Mouse (Mus musculus) adrenal gland, adult 18-20 months (tissue): ENCODE measurements around the gene Uba1. TPM values are rescaled to one million over a fixed set of nuclear protein-coding genes. Genes with fewer than 3 reads are reported as not detected.

Experiments
- DNase-seq, 2 experiments: peaks; one replicate each; pipeline ENCODE4 v3.0.0; 2021 to 2022; ENCODE audit warnings: low spot score in 2 of 2
- long read RNA-seq, 2 experiments: library from polyadenylated mRNA; stranded (forward); transcript quantifications; one replicate each; pipeline ENCODE4 v2.0.0; 2021
- total RNA-seq, 2 experiments: library from RNA; stranded (reverse); gene quantifications; 1 replicate in 1 of 2; 2 replicates in 1 of 2; pipeline ENCODE4 v1.2.3; 2021

Uba1 gene
- total RNA-seq: 100 to 1,000 TPM; 372 to 497 TPM
- long read RNA-seq, experiment 1, full-length matches to known transcripts: 252 of 289 reads
- long read RNA-seq, experiment 1, partial matches to known transcripts: 21 of 289 reads
- long read RNA-seq, experiment 1, other reads (novel, unspliced or antisense): 16 of 289 reads
- long read RNA-seq, experiment 2, full-length matches to known transcripts: 392 of 510 reads
- long read RNA-seq, experiment 2, partial matches to known transcripts: 97 of 510 reads
- long read RNA-seq, experiment 2, other reads (novel, unspliced or antisense): 21 of 510 reads

DNA sequence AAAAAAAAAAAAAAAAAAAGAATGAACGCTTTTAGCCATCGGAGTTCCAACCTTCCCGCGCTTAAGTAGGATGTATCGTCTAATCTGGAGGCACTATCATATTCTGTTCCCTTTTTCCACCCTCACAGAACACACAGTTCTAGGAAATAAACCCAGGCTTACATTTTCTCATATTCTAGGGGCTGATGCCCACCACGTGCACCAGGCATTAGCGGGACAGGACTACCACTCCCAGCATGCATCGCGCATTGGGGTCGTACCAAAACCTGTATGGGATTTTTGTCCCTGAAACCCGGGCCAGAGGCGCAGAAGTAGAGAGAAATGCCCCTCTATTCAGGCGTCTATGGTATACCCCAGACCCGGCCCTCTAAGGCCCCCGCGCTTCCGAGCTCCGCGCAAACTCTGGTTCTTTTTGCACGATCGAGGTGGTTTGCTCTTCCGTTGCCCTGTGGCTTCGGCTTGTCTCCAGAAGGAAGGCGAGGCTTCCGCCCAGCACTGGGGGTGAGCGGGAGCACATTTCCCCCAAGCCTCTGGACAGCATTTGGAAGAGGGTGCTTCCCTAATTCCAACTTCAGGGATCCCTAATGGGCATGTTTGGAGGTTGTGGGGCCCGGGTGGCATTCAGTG, at the start of gene Uba1:
Gene Uba1, plus strand, starts transcription at position 301 of the 627 bp plus-strand sequence.
- DNase-seq: peak; percentile 45

GRCm38 (mm10) chrX:20608500-20608899, 49.6 kb upstream of the Uba1 start:
- no peak for DNase-seq

DNA sequence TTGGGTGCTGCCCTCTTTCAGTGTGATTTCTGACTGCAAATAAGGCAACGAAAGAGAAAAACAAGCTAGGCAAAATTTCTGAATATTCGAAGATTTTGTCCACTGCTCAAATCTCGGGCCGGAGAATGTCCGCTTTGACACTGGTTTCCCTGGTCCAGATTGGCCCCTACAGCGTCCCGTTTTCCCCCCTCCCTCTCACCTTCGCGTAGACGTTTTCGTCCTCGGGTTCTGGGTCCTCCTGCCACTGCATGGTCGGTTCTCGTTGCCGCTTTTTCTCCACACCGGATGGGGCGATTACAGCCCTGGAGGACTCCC, 41.3 kb upstream of the Uba1 start:
- DNase-seq: no peak

DNA sequence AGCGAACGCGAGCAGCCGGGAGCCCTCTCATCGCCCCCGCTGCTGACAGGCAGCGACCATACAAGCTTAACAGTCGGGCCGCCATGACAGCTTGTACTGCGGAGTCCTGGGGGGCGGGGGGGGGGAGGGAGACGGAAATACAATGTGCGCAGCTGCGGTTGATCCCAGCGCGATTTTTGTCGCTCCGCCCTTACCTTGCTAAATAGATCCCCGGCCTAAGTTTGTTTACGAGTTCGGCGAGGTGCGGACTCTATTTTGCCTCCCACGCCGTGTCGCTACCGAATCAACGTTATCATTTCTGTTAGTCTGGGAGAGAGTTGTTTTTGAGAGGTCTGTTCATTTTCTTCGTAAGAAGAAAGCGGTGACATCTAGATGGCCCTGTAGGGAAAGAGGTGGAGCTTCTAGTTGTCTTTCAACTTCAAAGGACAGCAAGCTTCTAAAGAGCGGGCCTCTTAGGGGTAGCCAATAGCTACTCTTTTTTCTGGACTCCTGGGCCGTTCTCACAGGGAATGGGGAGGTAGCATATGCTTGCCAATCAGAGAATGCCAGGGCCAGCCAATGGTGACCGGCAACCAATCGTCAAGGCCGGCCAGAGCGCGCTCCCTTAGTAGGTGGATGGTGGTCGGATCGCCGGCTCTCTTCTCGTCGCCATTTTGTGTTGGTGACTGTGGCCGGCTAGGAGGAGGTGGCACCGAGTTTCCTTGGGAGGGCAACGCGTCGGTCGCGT, 40.8 kb upstream of the Uba1 start, which contains the start of the genes Rbm10 and Ndufb11:
Gene Rbm10, plus strand, starts transcription at position 328 of the 727 bp plus-strand sequence.
Gene Ndufb11, minus strand, starts transcription at position 444 of the 727 bp plus-strand sequence.
- peak; percentile 53 to 65 for DNase-seq

- DNase-seq: no peak
Observed at GRCm38 (mm10) chrX:20617903-20618399, 40.2 kb upstream of the Uba1 start.

DNA sequence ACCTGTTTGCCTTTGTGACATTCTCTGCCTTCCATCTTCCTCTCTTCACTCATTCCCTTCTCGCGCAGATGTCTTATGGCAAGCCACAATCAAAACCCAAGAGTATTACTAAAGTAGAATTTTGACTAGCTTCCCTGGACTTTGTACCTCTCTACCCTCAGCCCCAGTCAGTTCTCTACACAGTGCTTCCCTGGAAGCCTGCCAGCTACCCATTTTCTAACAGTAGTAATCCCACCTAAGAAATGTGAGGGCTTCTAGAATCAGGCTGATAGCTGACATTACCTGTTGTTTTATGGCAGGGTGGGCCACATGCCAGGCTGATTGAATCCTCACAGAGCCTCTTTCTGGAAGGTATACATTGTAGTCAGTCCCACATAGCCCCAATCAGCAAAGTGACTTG, 20.0 kb upstream of the Uba1 start:
- DNase-seq: no peak

DNA sequence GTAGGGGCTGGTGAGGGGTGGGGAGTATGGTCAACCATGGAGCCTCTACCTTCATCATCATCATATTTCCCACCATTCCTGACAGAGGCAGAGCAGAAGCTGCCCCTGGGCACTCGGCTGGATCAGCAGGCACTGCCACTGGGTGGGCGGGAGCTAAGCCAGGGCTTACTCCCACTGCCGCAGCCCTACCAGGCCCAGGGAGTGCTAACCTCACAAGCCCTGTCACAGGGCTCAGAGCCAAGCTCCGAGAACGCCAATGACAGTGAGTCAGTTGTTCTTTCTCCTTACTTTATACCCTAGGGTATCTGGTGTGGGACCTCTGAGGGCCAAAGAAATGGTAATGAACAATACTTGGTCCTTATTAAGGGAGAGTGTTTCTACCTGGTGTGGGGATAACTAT, 13.3 kb upstream of the Uba1 start:
- no peak for DNase-seq

DNA sequence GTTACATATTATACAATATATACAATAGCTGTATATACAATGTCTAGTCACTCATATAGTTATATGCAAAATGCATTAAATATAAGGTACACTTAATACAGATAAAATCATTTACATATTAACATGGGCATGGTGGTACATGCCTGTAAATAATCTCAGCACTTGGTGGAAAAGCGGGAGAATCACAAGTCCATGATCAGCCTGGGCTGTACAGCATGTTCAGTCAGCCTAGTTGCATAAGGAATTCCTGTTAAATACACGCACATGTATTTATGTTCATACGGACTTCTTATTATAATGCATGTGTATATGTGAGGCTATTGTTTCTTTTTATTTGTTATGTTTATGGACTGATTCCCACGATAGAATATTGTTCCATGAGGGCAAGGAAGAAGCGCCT, 533 bp upstream of the Uba1 start:
- no peak for DNase-seq

DNA sequence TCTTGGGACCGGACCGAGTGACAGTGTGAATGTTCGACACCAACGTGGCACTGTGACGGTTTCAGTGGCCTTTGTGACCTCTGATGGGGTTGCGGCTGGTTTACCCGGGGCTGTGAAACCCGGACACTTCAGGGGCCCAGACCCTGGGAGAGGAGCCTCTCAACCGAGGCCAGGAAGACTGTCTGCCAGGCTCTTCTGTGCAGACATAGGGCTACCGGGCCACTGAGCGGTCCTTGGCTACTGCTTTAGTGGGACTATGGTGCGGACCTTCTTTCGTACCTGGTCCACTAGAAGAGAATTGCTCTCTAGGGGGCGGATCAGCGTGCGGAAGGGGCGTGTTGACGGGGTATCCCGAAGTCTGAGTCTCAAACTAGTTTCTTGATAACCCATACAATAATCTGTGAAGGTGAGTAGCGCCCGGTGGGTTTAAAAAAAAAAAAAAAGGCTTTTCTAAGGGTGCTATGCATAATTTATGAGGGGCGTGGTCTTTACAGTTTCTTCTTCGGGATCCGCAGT, 823 bp downstream of the Uba1 start:
- DNase-seq: no peak

DNA sequence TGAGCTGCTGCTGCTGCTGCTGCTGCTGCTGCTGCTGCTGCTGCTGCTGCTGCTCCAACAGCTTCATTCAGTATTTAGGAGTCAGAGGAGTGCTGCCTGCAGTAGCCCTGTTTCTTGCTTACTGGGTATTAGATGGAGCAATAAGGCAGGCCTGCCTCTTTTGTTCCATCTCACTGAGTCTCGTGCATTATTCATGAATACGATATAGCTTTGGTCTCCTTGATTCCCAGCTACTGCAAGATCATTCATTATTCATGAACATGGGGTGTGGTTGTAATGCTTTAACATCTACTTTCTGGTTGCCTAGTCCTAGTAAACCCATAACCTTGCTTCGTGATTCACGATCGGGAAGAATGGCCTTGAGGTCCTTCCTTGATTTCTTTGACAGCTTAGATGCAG, 4.2 kb downstream of the Uba1 start:
- no peak for DNase-seq

- peak; percentile 70 to 71 for DNase-seq
Observed at GRCm38 (mm10) chrX:20662716-20663443, 4.8 kb downstream of the Uba1 start.

- no peak for DNase-seq
Observed at GRCm38 (mm10) chrX:20663444-20663790, 5.3 kb downstream of the Uba1 start.

DNA sequence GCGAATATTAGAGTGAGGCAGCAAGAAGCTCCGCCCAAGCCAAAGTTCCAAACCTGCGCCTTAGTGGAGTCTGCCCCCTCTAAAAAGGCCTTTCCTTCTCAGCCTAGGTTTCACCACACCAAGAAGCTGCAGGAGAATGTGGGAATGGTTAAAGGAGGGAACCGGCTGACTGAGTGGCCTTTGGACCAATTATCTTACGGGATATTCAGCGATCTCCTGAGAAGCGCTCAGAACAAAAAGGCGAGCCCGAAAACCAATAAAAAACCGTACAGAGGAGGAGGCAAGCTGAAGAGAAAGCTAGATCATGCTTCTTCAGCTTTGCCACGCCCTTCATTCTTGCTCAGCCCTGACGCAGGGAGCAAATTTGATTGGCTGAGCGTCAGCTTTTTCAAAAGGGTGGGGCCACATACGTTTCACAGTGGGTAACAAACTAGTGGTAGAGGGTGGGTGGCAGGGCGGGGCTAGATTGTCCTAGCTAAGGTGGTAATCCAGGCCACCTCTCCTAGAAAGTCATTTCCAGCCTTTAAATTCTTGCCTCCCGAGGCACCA, 29.5 kb downstream of the Uba1 start, which contains the start of gene Cdk16:
Gene Cdk16, plus strand, starts transcription at position 436 of the 549 bp plus-strand sequence.
- DNase-seq: peak; percentile 48 to 56

DNA sequence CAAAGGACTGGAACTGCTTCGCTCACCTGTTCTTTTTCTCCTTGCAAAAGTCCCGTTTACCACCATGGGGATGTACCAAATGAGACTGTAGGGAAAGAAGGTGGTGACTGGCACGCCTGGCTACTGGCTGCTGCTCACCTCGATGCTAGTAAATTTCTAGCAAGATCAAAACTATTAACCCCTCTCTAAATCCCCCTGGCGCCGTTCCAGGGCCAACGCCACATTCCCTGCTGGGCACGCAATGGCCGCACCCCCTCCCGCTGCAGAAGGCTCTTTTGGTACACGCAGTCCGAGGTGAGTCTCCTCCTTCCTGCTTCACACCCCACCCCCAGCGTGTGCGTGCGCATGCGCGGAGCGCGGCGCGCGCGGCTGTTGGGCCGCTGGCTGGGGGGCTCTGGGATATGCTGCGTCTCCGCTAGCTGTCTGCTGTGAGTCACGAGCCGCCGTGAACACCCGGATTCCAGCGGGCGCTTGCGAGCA, 30.0 kb downstream of the Uba1 start:
- peak; percentile 74 to 75 for DNase-seq

DNA sequence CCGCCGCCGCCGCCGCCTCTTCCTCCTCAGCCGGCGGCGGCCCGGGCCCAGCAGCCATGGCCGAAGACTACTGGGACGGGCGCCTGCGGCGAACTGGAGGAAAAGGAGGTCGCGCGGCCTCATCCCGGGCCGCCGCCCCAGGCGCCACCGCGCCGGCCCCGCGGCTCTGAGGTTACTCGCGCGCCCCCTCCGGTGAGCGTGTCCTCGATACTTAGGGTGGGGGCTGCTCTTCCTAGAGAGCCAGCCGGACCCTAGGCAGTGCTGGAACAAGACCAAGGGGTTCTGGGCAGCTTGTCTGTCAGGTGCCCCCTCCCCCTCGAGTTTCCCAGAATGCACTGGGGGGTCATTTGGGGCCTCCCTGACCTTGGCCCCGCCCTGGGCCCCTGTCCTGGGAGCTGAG, 30.5 kb downstream of the Uba1 start:
- DNase-seq: peak; percentile 33 to 41

GRCm38 (mm10) chrX:20691566-20691965, 33.4 kb downstream of the Uba1 start:
- DNase-seq: no peak

- no peak for DNase-seq
Observed at GRCm38 (mm10) chrX:20692616-20693015, 34.5 kb downstream of the Uba1 start.

GRCm38 (mm10) chrX:20695842-20696241, 37.7 kb downstream of the Uba1 start:
- no peak for DNase-seq

DNA sequence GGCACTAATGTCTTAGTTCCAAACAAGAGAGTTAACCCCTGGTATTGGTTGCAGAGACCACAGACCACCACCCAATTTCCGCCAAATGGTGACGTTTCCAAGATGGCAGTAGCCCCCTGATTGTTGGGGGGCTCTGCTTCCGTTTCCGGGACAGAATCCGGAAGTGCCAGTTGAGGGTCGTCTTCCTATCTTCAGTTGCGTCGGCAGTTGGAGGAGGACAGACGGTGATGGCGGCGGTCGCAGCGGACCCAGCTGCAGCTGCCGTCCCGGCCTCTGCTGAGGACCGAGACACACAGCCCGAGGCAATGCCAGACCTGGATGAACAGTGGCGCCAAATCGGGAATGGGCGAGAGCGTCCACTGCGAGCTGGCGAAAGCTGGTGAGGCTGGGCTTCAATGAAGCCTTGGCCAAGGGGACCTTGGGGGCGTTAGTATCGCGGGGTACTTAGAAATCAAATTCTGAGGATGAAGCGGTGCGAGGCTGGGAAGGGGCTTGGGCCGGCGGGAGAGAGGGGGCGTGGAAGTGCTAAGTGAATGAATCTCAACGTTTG, 45.7 kb downstream of the Uba1 start, which contains the start of gene Usp11:
Gene Usp11, plus strand, starts transcription at position 166 of the 550 bp plus-strand sequence.
- DNase-seq: no peak
